Comparison of ENCODE assay signal across 15 mouse cellular contexts in the genomic region with DNA sequence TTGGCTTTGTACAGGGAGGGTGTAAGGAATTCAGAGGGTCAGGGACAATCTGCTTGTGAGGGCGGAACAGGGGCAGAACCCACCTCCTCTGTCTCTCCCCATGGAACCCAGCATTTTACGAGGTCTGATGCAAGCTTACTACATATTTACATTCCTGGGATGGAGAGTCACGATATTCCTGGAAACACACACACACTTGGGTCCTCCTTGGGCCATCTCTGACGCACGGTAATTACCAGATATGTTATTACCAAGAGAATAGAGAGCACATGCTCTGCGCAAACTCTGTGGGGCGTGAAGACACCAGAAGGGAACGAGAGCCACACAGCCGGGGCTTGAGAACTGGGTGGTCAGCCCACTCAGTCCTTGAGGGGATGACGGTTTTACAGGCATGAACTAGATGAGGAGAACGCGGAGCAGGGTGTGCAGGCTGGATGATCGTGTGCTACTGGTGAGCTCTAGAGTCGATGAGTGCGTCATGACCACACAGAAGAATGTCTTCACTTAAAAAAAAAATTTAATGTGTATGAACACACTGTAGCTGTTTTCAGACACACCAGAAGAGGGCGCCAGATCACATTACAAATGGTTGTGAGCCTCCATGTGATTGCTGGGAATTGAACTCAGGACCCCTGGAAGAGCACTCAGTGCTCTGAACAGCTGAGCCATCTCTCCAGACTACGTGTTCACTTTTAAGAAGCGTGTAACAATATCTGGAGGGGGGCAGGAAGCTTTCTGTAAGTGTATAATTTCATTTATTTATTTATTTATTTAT. TPM values are rescaled to one million over a fixed set of nuclear protein-coding genes. Genes with fewer than 3 reads are reported as not detected.
A peak's percentile ranks its signal among the peaks of the same experiment; 100 is the strongest.
DNase-seq lines count a peak whose midpoint lies in the region; TF ChIP-seq lines count a peak whose summit lies in the region.
"Had no signal": no experiment of that assay in that cellular context is flagged by ENCODE, and none has a peak within 500 bp of the region (broad histone marks: within the 10 kb centered on the region; RNA-seq: fewer than 3 reads in every experiment).

No protein-coding gene starts in this region.

- TF ChIP-seq POLR2A in cerebellum, adult 2 months (IDR thresholded peaks at IDR 0.05; ENCODE audit: borderline replicate concordance, insufficient read depth, low read length), result no peak

- no peaks in the 10 kb centered on the region for H3K4me1 ChIP-seq in cerebellum, adult 2 months (ENCODE audit: control insufficient read depth, insufficient read depth, low read length)
- H3K4me1 ChIP-seq: limb, embryonic 13.5 days had no signal

- H3K4me3 ChIP-seq in cerebellum, adult 2 months (replicated peaks; ENCODE audit: insufficient read depth, low read depth, low read length), result no peak overlapping the region
- no peak overlapping the region for H3K4me3 ChIP-seq in layer of hippocampus, adult 2 months
- H3K4me3 ChIP-seq: heart, embryonic 10.5 days had no signal

- no peak overlapping the region for H3K27ac ChIP-seq in cerebellum, adult 2 months (ENCODE audit: insufficient read depth, low read length)
- H3K27ac ChIP-seq in layer of hippocampus, adult 2 months, result no peak overlapping the region
- H3K27ac ChIP-seq: heart, embryonic 10.5 days; limb, embryonic 13.5 days; neural tube, embryonic 15.5 days had no signal

- TF ChIP-seq CTCF in cerebellum, adult 2 months (IDR thresholded peaks at IDR 0.05; ENCODE audit: borderline replicate concordance, insufficient read depth, low read depth, low read length), result 0 out of 2 replicates have a peak, but pooled peaks have one; percentile 21
- TF ChIP-seq CTCF in layer of hippocampus, adult 2 months (conservative IDR thresholded peaks at IDR 0.05), result peak; percentile 66

- peak in 1 of 2 experiments; percentile 18 for DNase-seq in cerebellum, adult 2 months
- no peak for DNase-seq in cerebellum, adult 11 months
- DNase-seq in layer of hippocampus, adult 2 months (ENCODE audit: low spot score in 2 of 2), result no peak
- DNase-seq in layer of hippocampus, postnatal 25 days (ENCODE audit: extremely low spot score in 1 of 2, low spot score in 1 of 2), result no peak
- DNase-seq in urinary bladder, postnatal 14 days (ENCODE audit: low spot score), result peak; percentile 50
- DNase-seq in urinary bladder, postnatal 36 days (ENCODE audit: low spot score in 2 of 2), result no peak
- DNase-seq in natural killer cell, adult 2 months (ENCODE audit: low spot score in 2 of 2), result no peak
- no peak for DNase-seq in right cerebral cortex, postnatal 14 days
- DNase-seq: adrenal gland, adult 8-10 months; gastrocnemius, postnatal 10 days; lung, adult 2 months; spleen, adult 18-20 months had no signal

- WGBS in cerebellum, adult 2 months, result 92% methylated on average over 18 of the region's 18 CpGs

- no peaks in the 10 kb centered on the region; the same call in 1 of the 2 replicates for H3K27me3 ChIP-seq in cerebellum, adult 2 months (ENCODE audit: control insufficient read depth, insufficient read depth, low read length)
- H3K27me3 ChIP-seq: neural tube, embryonic 15.5 days had no signal

RNA-seq across cellular contexts. Expression of a gene that starts 51.4 kb away (rescaled TPM):
- polyA plus RNA-seq in cerebellum, adult 2 months (2012; rRNA removed), result 650 and 669 TPM in 2 replicates
- 100 to 1,000 TPM; 356 to 358 TPM for total RNA-seq in layer of hippocampus, adult 2 months (2021)
- total RNA-seq in layer of hippocampus, postnatal 25 days (2021), result 100 to 1,000 TPM; 240 to 377 TPM
